Mouse (Mus musculus) adrenal gland, adult 18-20 months (tissue): Measurements from ENCODE around the gene Fnbp1. TPM values are rescaled to one million over a fixed set of nuclear protein-coding genes. Genes with fewer than 3 reads are reported as not detected.
"Not testable (repeated sequence)": the region's sequence is repeated elsewhere in the genome, so short reads cannot be mapped to it uniquely, and the experiment has no call there.

Source experiments
- DNase-seq, 2 experiments: peaks; one replicate each; pipeline ENCODE4 v3.0.0; 2021 to 2022; ENCODE audit warnings: low spot score in 2 of 2
- long read RNA-seq, 2 experiments: library from polyadenylated mRNA; stranded (forward); transcript quantifications; one replicate each; pipeline ENCODE4 v2.0.0; 2021
- total RNA-seq, 2 experiments: library from RNA; stranded (reverse); gene quantifications; 1 replicate in 1 of 2; 2 replicates in 1 of 2; pipeline ENCODE4 v1.2.3; 2021

Gene Fnbp1
- 10 to 100 TPM; 54.8 to 63.6 TPM for total RNA-seq
- long read RNA-seq, experiment 1, full-length matches to known transcripts: 4 of 16 reads
- long read RNA-seq, experiment 1, partial matches to known transcripts: 3 of 16 reads
- long read RNA-seq, experiment 1, other reads (novel, unspliced or antisense): 9 of 16 reads
- long read RNA-seq, experiment 2, full-length matches to known transcripts: 3 of 16 reads
- long read RNA-seq, experiment 2, partial matches to known transcripts: 10 of 16 reads
- long read RNA-seq, experiment 2, other reads (novel, unspliced or antisense): 3 of 16 reads

GRCm38 (mm10) chr2:31141867-31142454, at the start of gene Fnbp1:
Gene Fnbp1 (minus strand): TSS chr2:31142008.
- DNase-seq: peak; percentile 84 to 88

DNA sequence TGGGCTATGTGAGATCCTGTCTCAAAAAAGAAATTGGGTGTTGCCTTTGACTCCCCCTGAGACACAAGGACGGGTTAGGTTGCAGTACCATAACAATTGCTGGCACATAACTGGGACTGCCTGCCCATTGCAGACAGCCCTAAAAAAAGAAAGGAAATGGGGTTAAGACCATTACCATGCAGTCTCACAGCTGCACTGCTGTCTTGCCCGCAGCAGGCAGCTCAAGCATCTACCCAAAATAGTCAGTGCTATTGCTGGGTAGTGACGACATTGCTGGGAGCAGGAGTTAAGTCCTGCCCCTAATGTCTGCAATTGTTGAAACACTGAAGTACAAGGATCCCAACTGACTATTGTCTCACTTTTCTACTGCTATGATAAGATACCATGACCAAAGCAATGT, 47.8 kb upstream of the Fnbp1 start:
- no peak for DNase-seq

- DNase-seq: no peak
These were observed 46.9 kb upstream of the Fnbp1 start for GRCm38 (mm10) chr2:31188691-31189090.

DNA sequence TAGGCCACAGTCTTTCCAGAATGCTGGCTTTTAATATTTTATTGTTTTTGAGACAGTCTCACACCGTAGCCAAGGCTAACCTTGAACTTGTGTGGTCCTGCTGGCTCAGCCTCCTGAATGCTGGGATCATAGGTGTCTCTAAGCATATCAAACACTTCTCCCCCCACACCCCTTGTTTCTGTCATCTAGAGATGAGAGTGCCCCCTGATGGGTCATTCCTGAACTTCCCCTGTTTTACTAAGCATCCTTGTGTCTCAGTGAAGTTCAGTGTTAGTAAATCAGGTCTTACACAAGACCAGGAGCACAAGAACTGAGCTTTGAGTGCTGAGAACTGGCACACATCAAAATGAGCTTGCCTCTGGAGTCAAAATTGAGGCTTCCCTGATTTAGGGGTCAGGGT, 42.0 kb upstream of the Fnbp1 start:
- DNase-seq: no peak

GRCm38 (mm10) chr2:31182786-31183330, 41.0 kb upstream of the Fnbp1 start:
- no peak for DNase-seq

- peak in 1 of 2 experiments; percentile 33 for DNase-seq
These were observed 38.3 kb upstream of the Fnbp1 start for GRCm38 (mm10) chr2:31180081-31180551.

DNA sequence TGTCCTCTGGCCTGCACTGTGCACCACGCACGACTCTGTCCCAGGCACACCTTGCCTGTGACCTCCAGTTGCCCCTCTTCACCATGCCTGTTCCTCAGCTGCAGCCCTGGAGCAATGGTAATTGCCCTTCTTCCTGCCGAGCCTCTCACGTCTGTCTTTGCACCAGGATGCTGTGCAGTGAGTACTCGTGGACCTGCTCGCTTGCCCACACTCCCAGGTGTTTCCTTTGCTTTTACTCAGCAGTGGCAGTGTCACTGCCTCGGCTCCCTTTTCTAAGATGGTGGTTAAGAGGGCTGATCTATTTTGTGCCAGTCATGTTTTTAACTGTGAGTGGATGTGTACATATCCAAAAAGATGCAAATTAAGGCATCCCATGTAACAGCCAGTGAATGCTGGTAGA, 37.7 kb upstream of the Fnbp1 start:
- DNase-seq: no peak

- not testable (repeated sequence) for DNase-seq
These were observed 36.8 kb upstream of the Fnbp1 start for GRCm38 (mm10) chr2:31178593-31178992.

GRCm38 (mm10) chr2:31173290-31173689, 31.5 kb upstream of the Fnbp1 start:
- no peak for DNase-seq

DNA sequence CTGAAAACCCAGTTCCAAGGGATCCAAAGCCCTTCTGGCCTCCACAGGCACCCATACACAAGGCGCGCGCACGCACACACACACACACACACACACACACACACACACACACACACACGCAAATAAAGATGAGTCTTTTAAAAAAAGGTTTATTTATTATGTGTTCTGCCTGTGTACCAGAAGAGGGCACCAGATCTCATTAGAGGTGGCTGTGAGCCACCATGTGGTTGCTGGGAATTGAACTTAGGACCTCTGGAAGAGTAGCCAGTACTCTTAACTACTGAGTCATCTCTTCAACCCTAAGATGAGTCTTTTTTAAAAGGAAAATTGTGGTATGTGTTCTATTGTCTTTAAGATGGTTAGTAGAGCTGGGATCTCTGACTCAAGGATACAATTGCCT, 30.7 kb upstream of the Fnbp1 start:
- no peak for DNase-seq

- no peak for DNase-seq
These were observed 30.2 kb upstream of the Fnbp1 start for GRCm38 (mm10) chr2:31172001-31172400.

DNA sequence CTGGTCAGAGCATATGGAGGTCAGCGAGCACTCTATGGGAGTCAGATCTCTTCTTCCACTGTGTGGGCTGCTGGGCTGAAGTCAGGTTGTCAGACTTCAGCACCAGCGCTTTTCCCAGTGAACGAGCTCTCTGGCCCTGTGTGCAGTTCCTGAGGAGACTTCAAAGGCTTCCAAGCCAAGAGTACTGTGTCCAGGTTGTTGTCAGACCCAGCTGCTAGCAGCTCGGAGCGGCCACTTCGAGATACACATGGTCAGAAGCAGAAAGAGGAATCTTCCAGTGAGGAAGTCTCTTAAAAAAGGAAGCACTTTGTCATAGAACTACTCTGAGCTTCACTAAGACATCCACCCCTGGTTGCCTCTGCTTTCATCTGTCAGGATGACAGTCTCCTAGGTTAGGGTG, 28.4 kb upstream of the Fnbp1 start:
- no peak for DNase-seq

GRCm38 (mm10) chr2:31169001-31169400, 27.2 kb upstream of the Fnbp1 start:
- peak; percentile 42 to 53 for DNase-seq

DNA sequence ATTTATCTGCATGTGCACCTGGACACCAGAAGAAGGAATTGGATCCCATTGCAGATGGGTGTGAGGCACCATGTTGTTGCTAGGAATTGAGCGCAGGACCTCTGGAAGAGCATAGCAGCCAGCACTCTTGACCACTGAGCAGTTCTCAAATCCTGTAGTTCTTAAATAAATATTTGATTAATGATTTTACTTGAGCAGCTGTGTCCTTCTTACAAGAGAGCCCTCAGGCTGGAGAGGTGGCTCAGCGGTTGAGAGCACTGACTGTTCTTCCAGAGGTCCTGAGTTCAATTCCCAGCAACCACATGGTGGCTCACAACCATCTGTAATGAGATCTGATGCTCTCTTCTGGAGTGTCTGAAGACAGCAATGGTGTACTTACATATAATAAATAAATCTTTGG, 25.8 kb upstream of the Fnbp1 start:
- not testable (repeated sequence) for DNase-seq

- no peak for DNase-seq
These were observed 23.7 kb upstream of the Fnbp1 start for GRCm38 (mm10) chr2:31165529-31165928.

GRCm38 (mm10) chr2:31164841-31165455, 23.1 kb upstream of the Fnbp1 start:
- no peak for DNase-seq

GRCm38 (mm10) chr2:31163361-31164118, 21.7 kb upstream of the Fnbp1 start:
- no peak for DNase-seq

DNA sequence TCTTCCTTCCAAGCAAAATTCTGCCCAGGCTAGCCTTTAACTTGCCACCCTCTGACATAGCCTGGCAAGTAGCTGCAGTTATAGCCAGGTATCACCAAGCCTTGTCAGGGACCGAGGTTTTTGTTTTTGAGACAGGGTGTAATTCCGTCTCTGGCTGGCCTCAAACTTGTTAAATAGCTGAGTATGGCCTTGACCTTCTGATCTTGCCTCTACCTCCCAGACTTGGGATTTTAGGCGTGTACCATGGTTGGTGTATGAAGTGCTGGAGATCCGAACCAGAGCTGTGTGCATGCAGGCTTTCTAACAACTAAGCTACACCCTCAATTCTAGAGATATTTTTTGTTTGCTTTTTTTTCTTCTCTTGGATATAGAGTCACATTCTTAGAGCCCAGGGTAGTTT, 19.8 kb upstream of the Fnbp1 start:
- no peak for DNase-seq

DNA sequence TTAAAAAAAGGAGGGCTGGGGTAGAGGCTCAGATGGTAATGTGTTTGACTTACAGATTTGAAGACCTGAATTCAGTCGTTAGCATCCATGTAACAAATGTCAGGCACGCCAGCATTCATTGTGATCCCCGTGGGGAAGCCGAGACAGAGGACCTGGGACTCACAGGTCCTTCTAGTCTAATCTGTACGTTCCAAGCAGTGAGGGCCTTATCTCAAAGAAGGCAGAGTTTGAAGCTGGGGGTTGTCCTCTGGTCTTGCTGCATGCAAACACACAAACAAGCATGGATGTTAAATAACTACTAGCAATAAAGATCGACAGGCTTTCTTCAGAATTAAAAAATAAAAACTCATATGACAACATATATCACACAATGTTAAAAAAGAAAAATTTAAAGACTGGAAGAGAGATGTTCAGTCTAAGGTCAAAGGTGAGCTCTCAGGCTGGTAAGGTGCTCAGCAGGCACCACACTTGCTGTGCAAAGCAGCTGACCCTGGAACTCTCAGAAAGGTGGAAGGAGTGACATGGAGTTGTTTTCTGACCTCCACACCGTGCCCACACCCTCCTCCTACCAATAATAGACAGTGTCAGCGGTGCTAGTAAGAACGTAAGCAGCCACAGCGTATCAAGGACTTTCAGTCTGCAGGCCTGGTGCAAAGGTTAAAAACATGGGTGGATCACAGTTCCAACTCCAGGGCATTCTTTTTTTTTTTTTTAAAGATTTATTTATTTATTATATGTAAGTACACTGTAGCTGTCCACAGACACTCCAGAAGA, 18.5 kb upstream of the Fnbp1 start:
- no peak for DNase-seq

GRCm38 (mm10) chr2:31156846-31157245, 15.0 kb upstream of the Fnbp1 start:
- DNase-seq: no peak
